Mouse (Mus musculus) hindbrain, postnatal 0 days (tissue): ENCODE data around the gene Wdr91. TPM values are rescaled to one million over a fixed set of nuclear protein-coding genes. Genes with fewer than 3 reads are reported as not detected.

Experiments used
- ATAC-seq: fragments of 200-750 bp; cut with Nextera tagmentation; 2 replicates; pipeline ENCODE4 v1.8.0; 2017; ENCODE audit warnings: mild to moderate bottlenecking, moderate TSS enrichment, moderate library complexity
- DNase-seq: peaks from one replicate; pipeline ENCODE4 v3.0.0-alpha.2; 2015; ENCODE audit warnings: low spot score
- H3K27ac ChIP-seq: fragments of 300-500 bp; sonication (generic); 2 replicates; pipeline ENCODE4 v1.5.1; 2014; ENCODE audit warnings: mild to moderate bottlenecking
- H3K27me3 ChIP-seq: fragments of 300-500 bp; sonication (generic); 2 replicates; pipeline ENCODE4 v1.6.1; 2014; ENCODE audit warnings: low read length, mixed read lengths; ENCODE audit not compliant: insufficient read depth
- H3K36me3 ChIP-seq: fragments of 300-500 bp; sonication (generic); 2 replicates; pipeline ENCODE4 v1.6.1; 2014; ENCODE audit warnings: low read length, mixed read lengths; ENCODE audit not compliant: insufficient read depth
- H3K4me1 ChIP-seq: fragments of 300-500 bp; sonication (generic); 2 replicates; pipeline ENCODE4 v1.6.1; 2014; ENCODE audit warnings: antibody characterized with exemption, low read length, mixed read lengths; ENCODE audit not compliant: insufficient read depth
- H3K4me2 ChIP-seq: fragments of 300-500 bp; sonication (generic); 2 replicates; pipeline ENCODE4 v1.6.1; 2014; ENCODE audit warnings: low read depth, mild to moderate bottlenecking, low read length, moderate library complexity, mixed read lengths
- H3K4me3 ChIP-seq: fragments of 300-500 bp; sonication (generic); 2 replicates; pipeline ENCODE4 v1.5.1; 2014; ENCODE audit warnings: low read length
- H3K9ac ChIP-seq: fragments of 300-500 bp; sonication (generic); replicated peaks from 2 replicates; pipeline ENCODE4 v1.6.1; 2014; ENCODE audit warnings: mild to moderate bottlenecking, low read length, moderate library complexity, mixed read lengths
- H3K9me3 ChIP-seq: fragments of 300-500 bp; sonication (generic); 2 replicates; pipeline ENCODE4 v1.6.1; 2016; ENCODE audit warnings: low read length, mixed read lengths
- CTCF ChIP-seq: IDR thresholded peaks from 2 replicates; pipeline ENCODE4 v1.5.1; 2016; ENCODE audit warnings: antibody characterized with exemption, control low read depth, low read depth
- WGBS: fragments of 180-500 bp; shearing (Covaris S2); extraction: QIAGEN DNeasy Blood & Tissue Kit; methylation state at CpG from one replicate; pipeline ENCODE4 v1.1.7; 2014; 5-methylcytosine and 5-hydroxymethylcytosine counted together
- polyA plus RNA-seq: library from polyadenylated mRNA; unstranded; fragments of >200 nt; fragmentation: Nextera tagmentation; extraction: Ambion mirVana; gene quantifications from 2 replicates; pipeline ENCODE4 v1.2.1, GENCODE M21; 2015
- total RNA-seq: library from RNA; depleted of rRNA; stranded (reverse); fragments of >200 nt; gene quantifications from 2 replicates; pipeline ENCODE4 v1.2.3, GENCODE M21; 2014

Gene Wdr91
- total and polyA plus RNA-seq, 2 experiments from 2014 or later = 17.9 to 52.7 TPM

- no peak overlapping the region for H3K4me2 ChIP-seq
- no peaks in the 10 kb centered on the region for H3K27me3 ChIP-seq
- no peaks in the 10 kb centered on the region for H3K4me1 ChIP-seq
- DNase-seq = no peak
- 0 out of 2 replicates have a peak, but pooled peaks have one; percentile 42 for ATAC-seq
- H3K27ac ChIP-seq = no peak overlapping the region
- H3K9ac ChIP-seq = no peak overlapping the region
- peaks cover 39% of the 10 kb centered on the region; the same call in 1 of the 2 replicates for H3K36me3 ChIP-seq
- no peak overlapping the region for H3K4me3 ChIP-seq
- TF ChIP-seq CTCF = no peak
- 57% methylated on average over 9 of the region's 9 CpGs for WGBS
- H3K9me3 ChIP-seq = no peaks in the 10 kb centered on the region
These were observed 8.7 kb downstream of the Wdr91 start for GRCm38 (mm10) chr6:34901911-34902444.

GRCm38 (mm10) chr6:34900990-34901389, 9.7 kb downstream of the Wdr91 start:
- Histone ChIP-seq H3K9ac (no peak overlapping the region), H3K27me3 (no peaks in the 10 kb centered on the region), H3K36me3 (peaks cover 44% of the 10 kb centered on the region), H3K4me2 (no peak overlapping the region), H3K9me3 (no peaks in the 10 kb centered on the region), H3K27ac (no peak overlapping the region), H3K4me1 (no peaks in the 10 kb centered on the region), H3K4me3 (no peak overlapping the region)
- whole genome bisulfite sequencing = 53% methylated on average over 2 of the region's 2 CpGs
- no peak for TF ChIP-seq CTCF
- ATAC-seq (no peak), DNase-seq (no peak)

GRCm38 (mm10) chr6:34899127-34899526, 11.5 kb downstream of the Wdr91 start:
- no peak overlapping the region for H3K4me3 ChIP-seq
- H3K4me1 ChIP-seq = no peaks in the 10 kb centered on the region
- no peak for TF ChIP-seq CTCF
- ATAC-seq = no peak
- H3K4me2 ChIP-seq = no peak overlapping the region
- no peak overlapping the region for H3K9ac ChIP-seq
- DNase-seq = no peak
- peaks cover 40% of the 10 kb centered on the region for H3K36me3 ChIP-seq
- WGBS = 91% methylated on average over 2 of the region's 2 CpGs
- no peaks in the 10 kb centered on the region for H3K27me3 ChIP-seq
- H3K9me3 ChIP-seq = no peaks in the 10 kb centered on the region
- no peak overlapping the region for H3K27ac ChIP-seq

- ATAC-seq (no peak; the same call in 1 of the 2 replicates), DNase-seq (no peak)
- Histone ChIP-seq H3K27ac (no peak overlapping the region), H3K4me1 (no peaks in the 10 kb centered on the region), H3K27me3 (no peaks in the 10 kb centered on the region), H3K4me3 (no peak overlapping the region), H3K9me3 (no peaks in the 10 kb centered on the region), H3K4me2 (no peak overlapping the region), H3K36me3 (peaks cover 44% of the 10 kb centered on the region), H3K9ac (no peak overlapping the region)
- TF ChIP-seq CTCF = no peak
- 52% methylated on average over 16 of the region's 16 CpGs for WGBS
These were observed 14.4 kb downstream of the Wdr91 start for GRCm38 (mm10) chr6:34896168-34896780.

- H3K4me2 ChIP-seq = no peak overlapping the region
- ATAC-seq (no peak), DNase-seq (no peak)
- 83% methylated on average over 7 of the region's 7 CpGs for WGBS
- H3K4me3 ChIP-seq = no peak overlapping the region
- H3K36me3 ChIP-seq = peaks cover 51% of the 10 kb centered on the region
- H3K9ac ChIP-seq = no peak overlapping the region
- H3K27me3 ChIP-seq = no peaks in the 10 kb centered on the region
- H3K9me3 ChIP-seq = no peaks in the 10 kb centered on the region
- no peaks in the 10 kb centered on the region for H3K4me1 ChIP-seq
- TF ChIP-seq CTCF = no peak
- H3K27ac ChIP-seq = no peak overlapping the region
These were observed 15.1 kb downstream of the Wdr91 start for GRCm38 (mm10) chr6:34895569-34895968.

- ATAC-seq (no peak), DNase-seq (no peak)
- no peak overlapping the region for H3K4me2 ChIP-seq
- peaks cover 51% of the 10 kb centered on the region for H3K36me3 ChIP-seq
- no peak overlapping the region for H3K27ac ChIP-seq
- H3K27me3 ChIP-seq = no peaks in the 10 kb centered on the region
- no peak for TF ChIP-seq CTCF
- H3K9me3 ChIP-seq = no peaks in the 10 kb centered on the region
- H3K4me1 ChIP-seq = no peaks in the 10 kb centered on the region
- 33% methylated on average over 4 of the region's 4 CpGs for WGBS
- no peak overlapping the region for H3K9ac ChIP-seq
- H3K4me3 ChIP-seq = no peak overlapping the region
These were observed 21.5 kb downstream of the Wdr91 start for GRCm38 (mm10) chr6:34889185-34889584.
